Mouse (Mus musculus) spleen, postnatal 14 days (tissue): ENCODE data around the gene Hdac9.
"Not testable (repeated sequence)": the region's sequence is repeated elsewhere in the genome, so short reads cannot be mapped to it uniquely, and the experiment has no call there.

Experiments
- DNase-seq, 2 experiments: peaks; one replicate each; pipeline ENCODE4 v3.0.0; 2021 to 2022; ENCODE audit warnings: low spot score in 2 of 2

Gene Hdac9

DNA sequence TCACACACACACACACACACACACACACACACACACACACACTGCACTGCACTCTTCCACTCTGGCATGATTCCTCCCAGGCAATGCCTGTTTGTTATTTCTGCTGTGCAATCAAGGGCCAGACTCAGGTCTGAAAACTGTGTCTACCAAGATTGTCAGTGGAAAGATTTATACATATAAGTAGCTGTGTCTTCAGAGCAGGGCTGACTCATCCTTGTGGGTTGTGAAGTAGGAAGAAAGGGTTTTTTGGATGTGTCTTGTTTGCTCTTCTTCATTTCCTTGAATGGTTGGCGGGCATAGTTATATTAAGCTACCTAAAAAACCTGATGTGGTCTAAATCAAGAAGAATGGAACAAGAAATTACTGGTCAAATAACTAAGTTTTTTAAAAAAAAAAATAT, 825.0 kb downstream of the Hdac9 start:
- DNase-seq = no peak

DNA sequence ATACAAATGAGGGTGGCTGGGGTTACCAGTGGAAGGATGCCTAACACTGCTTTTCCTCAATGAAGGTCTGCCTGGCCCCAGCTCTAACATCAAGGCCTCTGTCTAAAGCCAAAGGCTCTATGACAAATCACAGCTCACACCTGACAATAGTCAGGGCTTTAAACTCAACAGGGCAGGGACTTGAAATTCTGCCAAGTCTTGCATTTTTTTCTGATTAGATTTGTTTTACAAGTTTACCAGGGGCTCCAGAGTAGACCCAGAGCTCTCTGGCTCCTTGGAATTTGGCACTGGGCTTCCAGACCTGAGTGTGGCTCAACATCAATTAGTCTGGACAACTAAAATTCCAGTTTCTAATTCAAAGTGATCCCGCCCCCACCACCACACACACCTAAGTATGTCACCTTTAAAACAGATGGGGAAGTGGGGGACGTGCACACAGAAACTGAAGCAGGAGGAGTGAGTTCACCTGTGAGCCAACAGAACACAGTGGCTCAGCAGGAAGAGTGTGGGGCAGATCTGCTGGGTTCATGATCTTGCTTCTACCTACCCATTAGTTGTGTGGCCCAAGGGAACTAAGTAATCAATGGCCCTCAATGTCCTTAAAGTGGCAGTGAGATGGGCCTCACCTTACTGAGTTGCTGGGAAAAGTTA, 829.5 kb downstream of the Hdac9 start:
- DNase-seq = no peak

DNA sequence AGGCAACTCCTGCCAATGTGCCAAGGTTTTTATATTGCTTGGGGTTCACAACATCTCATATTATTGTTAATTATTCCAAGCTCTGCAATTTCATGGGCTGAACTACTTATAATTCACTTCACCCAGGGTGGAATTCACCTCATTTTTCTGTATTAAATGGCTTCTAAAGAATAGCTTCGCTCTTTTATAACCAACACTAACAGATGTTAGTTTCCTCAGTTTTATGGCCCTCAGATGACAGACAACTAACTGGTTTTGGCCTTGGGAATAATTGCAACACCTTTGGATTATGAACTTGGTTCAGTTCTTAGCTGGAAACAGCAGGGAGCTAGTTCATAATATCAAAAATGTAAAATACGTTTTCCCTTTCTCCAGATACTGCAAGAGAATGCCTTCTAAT, 839.9 kb downstream of the Hdac9 start:
- DNase-seq = no peak

DNA sequence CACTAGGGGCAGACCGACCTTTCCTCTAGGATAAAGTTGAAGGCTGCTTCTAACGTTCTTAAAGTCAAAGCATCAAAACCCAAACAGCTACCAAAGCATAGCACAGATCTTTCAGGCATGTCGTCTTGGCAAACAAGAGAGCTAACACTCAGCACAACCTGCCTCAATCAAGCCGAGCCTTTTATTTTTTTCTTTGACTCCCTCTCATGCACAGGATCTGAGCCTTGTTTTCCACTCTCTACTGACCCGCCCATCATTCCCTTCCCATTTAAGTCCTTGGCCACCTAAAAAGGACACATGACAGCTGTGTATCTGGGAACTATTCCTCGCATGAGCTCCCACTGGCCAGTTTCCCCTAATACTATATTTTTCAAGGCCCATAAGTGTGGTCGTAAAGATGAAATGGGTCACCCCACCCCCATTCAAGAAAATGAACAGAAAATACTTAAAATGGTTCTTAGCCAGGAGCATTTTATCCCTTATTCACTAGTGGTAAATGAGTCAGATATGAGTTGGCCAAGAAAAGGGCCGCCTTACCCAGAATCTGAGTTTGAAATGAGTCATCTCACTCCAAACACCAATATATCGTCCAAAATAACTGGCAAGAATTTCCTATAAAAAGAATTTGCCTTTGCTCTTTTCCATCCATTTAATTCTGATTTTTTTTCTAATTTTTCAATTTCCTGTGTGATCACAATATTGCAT, 840.9 kb downstream of the Hdac9 start:
- no peak for DNase-seq

DNA sequence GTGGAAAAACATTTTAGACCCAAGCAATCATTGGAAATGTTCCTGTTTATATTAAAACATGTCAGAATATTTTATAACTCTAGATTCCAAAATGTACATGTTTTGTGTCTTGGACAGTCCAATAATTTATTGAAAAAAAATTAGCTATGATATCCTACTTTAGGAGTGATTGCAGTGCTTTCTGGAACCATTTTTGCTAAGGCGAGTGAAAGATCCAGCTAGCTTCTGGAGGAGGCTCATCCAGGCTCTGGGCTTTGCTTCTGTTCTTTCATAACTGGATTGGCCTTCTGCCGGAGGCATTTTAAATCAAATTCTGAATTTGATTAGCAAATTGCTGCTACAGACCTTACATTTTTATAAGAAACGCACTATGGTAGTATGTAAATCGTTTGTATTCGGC, 864.4 kb downstream of the Hdac9 start:
- DNase-seq = no peak

DNA sequence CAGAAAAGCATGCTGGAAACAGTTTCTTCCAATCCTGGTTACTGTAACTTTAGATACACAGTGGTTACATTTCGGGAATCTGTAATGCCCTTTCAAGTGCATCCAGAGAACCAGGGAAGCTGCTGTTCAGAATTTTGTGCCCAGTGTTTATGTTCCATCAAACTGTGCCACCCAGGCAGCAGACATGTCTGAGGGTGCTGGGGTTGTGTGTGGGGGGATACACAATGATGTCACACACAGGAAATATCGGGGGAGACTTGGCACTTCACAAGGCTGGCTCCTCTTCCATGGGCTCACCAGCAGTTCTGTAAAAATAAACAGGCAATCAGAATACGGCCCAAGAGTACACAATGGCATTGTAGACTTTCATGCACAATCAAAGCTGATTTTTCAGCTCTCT, 864.9 kb downstream of the Hdac9 start:
- DNase-seq = no peak

DNA sequence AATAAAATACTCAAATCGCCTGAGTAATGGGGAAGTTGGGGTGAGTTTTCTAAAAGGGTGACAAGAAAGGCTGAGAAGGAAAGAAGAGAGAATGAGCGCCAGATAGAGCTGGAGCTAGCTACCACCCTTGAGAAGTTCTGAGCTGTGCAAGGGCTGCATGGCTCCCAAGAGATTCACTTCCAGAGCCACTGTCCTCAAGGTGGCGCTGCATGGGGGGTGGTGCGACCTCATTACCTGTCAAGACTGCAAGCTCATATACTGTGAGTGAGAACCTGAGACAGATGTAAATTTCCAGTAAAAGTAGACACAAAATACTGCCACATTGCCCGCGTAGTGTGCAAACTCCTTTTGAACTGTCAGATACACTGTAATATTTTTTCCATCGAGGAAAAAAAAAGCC, 865.8 kb downstream of the Hdac9 start:
- no peak for DNase-seq

DNA sequence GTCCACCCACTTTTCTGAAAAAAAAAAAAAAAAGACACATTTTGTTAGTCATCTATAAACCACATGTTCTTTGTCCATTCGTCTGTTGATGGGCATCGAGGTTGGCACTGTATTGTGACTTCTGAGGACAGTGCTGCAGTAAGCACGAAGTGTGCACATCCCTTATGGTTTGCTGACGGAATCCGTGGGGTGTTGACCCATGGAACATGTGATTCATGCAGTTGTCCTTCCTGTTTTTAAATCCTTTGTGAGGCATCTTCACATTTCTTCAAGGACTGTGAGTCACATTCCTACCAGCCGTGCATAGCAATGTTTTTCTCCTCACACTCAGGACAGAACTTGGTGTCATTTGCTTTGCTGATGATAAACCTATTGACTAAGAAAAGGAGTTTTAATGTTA, 875.9 kb downstream of the Hdac9 start:
- no peak for DNase-seq

DNA sequence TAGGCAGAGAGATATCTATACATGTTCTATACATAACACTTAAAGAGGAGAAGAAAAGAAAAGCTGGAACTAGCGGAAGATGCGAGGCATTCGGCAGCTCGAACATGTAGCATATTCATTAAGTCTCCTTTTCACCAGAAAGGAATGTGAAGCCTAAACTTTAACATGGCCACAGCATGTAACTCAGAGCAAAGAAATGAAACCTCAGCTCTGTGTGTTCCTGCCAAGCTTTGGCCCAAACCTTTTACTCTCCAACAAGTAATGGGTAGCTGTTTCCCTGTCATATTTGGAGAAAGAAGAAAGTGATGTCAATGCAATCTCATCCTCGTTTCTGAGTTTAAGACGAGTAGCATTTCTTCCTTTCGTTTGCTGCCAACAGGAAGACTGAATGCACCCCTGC, 876.8 kb downstream of the Hdac9 start:
- no peak for DNase-seq

DNA sequence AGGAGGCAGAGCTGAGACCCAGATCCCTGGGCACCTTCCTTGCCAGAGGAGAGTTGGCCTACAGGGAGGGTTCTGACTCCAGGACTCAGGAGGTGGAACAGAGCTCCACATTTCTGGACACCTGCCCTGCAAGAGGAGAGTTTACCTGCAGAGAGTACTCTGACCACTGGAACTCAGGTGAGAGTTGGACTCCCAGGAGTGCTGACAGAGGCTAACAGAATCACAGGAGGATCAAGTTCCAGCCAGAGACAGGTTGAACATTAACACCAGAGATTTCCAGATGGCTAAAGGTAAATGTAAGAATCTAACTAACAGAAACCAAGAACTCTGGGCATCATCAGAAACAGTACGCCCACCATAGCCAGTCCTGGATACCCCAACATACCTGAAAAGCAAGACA, 907.1 kb downstream of the Hdac9 start:
- DNase-seq = not testable (repeated sequence)
